Mouse (Mus musculus) ES-E14 (cell line): ENCODE results near the gene Stx6.

ENCODE experiments used
- CHD2 ChIP-seq: IDR thresholded peaks from 2 replicates; pipeline ENCODE4 v1.6.1; 2014; ENCODE audit warnings: mild to moderate bottlenecking, low read depth, low read length, inconsistent platforms
- MAFK ChIP-seq: IDR thresholded peaks from 2 replicates; pipeline ENCODE4 v1.6.1; 2014; ENCODE audit warnings: mild to moderate bottlenecking, low read depth, low read length, inconsistent platforms; ENCODE audit not compliant: insufficient read depth
- ZC3H11A ChIP-seq: IDR thresholded peaks from 2 replicates; pipeline ENCODE4 v1.6.1; 2012; ENCODE audit warnings: low read depth, mild to moderate bottlenecking, inconsistent platforms, low read length, borderline replicate concordance
- ZNF384 ChIP-seq: IDR thresholded peaks from 2 replicates; pipeline ENCODE4 v1.6.1; 2012; ENCODE audit warnings: low read depth, low read length, inconsistent platforms

GRCm38 (mm10) chr1:155184191-155184590 is 25.7 kb downstream of the Stx6 start:
- TF ChIP-seq ZNF384, result no peak
- TF ChIP-seq CHD2, result no peak
- no peak for TF ChIP-seq ZC3H11A
- TF ChIP-seq MAFK, result no peak
